Mouse (Mus musculus) embryo, embryonic 11 days (tissue): ENCODE measurements at regions not wholly inside any gene's neighbourhood (a gene's known extent, or its start where the extent isn't known, plus 50 kb on each side); places are given as distances from the start of the nearest gene placed in this dataset.
"Not testable (repeated sequence)": the region's sequence is repeated elsewhere in the genome, so short reads cannot be mapped to it uniquely, and the experiment has no call there.

Experiments used
- DNase-seq: peaks from one replicate; pipeline ENCODE4 v3.0.0-alpha.2; 2015

DNA sequence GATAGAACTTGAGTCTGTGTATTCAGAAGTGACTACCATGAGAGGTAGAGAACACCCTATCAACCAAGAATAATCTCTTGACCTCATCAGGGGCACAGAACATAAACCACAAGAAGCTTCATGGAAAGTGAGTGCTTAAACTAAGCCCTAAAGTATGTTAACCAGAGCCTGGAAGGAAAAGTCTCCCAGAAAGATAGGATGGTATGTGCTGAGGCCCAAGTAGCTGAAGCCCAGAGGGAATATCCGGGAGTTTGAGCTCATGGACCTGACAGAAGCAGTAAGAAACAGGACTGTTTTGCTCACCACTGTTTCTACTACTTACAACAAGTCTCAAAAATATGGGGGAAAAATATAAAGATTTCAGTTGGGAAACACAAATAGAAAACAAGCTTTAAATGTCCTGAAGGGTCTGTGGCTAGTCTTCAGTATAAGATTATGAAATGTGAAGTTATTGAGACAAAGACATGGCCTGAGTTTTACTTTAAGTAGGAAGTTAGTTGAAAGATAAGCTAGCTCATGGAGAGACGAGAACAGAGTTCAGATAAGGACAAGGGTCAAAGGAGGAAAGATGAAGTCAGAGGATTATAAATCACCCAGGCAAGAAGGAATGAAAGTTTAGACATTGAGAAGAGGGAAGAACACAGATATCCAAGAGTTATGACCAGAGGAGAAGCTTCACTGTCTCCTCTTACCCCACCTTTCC lies 315.8 kb upstream of the Tbl1xr1 start:
- DNase-seq, result no peak

GRCm38 (mm10) chr3:21761219-21761600 lies 315.2 kb upstream of the Tbl1xr1 start:
- no peak for DNase-seq

DNA sequence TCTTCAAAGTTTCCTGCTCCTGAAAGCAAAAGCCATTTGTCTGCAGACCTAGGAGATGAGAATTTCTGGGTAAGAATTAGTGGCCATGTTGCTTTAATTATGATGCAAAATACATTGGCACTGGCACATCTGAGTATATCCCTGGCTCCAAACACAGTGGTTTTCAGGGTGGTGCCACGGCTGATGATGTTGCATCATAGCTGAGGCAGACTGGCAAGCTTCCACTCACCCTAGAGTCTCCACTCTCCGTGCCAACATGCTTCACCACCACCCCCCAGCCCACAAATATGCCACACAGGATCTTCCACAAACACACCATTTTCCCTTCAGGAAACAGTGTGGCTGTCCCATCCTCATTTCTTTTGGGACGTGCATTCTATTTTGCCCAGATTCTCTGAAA lies 314.5 kb upstream of the Tbl1xr1 start:
- no peak for DNase-seq

DNA sequence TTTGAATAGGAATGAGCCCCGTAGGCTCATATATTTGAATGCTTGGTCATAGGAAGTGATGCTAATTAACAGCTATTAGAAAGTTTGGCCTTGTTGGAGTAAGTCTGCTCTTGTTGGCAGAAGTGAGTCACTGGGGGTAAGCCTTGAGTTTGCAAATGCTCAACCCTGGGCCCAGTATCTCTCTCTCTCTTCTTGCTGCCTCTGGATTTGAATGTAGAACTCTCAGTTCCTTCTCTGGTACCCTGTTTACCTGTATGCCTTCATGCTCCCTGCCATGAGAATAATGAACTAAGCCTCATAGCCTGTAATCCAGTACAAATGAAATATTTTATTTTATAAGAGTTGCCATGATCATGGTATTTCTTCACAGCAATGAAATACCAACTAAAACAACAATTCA lies 308.4 kb upstream of the Tbl1xr1 start:
- DNase-seq, result no peak

- DNase-seq, result peak; percentile 21
These were observed 306.4 kb upstream of the Tbl1xr1 start for GRCm38 (mm10) chr3:21769920-21770547.

- no peak for DNase-seq
These were observed 304.6 kb upstream of the Tbl1xr1 start for GRCm38 (mm10) chr3:21771752-21772298.

DNA sequence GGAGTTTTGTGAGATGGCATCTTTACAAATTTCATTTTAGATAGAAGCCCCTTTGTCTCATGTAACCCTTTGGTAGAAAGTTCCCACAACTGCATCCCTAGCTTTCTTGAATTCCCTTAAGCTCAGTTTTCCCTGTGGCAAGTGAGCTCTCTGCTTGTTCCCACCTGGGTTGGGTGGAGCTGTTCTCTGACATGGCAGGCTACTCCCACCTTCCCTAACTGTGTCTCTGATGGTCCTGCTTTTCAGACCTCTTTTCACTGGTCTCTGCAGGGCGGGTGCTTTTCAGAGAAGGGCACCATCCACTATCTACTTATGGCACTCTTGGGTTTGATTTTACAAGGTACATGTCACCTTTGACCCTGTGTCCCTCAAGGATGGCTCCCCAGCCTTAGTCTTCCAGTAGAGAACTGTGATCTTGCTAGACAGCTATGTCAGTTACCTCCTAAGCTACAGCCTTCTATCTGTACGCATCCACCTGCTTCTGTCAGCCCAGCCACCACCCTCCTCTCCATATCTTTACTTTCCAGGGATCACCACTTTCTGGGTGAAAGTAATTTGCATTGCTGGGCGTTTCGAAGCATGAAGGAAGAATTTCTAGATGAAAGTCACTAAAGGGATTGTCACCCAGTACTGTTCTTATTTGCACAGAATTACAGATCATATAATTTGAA lies 302.1 kb upstream of the Tbl1xr1 start:
- DNase-seq, result no peak

DNA sequence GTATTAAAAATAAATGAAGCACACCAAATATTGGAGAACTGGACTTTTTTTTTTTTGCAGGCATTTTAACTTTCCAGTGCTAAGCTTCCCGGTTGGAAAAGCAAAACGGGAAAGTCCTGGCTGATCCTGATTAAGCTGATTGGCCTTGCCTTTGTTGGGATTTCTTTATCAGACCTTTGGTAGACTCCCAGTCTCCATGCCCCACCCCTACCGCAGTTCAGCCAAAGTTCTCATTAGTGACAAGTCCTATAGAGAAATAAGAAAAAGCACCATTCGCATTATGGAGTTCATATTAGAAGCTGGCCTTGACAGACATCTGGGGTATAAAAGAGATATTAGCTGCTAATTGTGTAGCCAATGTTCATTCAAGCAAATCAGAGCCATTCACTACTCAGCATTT lies 297.7 kb upstream of the Tbl1xr1 start:
- no peak for DNase-seq

DNA sequence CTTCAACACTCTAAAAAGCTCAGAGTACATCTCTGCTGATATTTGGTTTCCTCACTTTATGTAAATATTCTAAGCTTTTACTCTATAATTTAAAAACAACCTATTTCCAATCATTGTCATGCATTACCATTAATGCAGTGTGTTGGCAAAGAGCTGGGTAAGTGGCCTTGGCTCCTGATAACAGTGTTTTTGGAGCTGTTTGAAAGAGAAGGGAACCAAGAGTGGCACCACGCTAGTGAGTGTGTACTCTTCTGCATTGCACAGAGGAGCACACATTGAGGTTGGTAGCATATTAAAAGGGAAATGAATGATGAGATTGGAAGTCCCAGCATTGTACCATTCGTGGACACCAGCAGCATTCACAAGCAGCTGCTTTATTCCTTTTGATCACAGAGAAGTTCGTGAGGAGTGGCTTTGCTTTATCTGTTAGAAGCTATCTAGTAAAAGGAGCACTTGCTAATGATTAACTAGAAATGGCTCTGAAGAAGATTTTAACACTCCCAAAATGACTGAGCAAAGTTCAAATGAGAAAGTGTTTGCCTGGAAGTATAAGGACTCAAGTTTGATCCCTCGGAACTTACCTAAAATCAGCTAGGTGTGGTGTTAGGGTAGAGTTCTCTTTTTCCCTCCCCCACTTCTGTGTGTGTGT lies 284.3 kb upstream of the Tbl1xr1 start:
- DNase-seq, result no peak

DNA sequence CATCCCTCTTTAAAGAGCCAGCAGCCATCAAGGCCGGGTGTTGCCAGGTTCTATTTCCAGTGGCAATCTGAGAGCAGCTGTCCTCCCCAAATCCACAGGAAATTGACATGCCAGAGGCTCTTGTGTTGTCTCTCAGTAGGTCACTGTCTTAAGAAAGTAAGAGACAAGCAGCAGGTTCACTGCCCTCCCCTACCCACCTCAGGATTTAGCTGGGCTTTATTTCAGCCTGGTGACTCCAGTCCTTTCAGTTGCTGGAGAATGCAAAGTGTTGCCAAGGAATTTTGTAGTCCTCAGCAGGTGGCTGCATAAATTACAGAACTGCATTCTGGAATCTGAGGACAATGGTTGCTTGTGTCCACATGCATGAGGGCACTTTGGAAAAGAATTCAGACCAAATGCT lies 278.3 kb upstream of the Tbl1xr1 start:
- DNase-seq, result peak; percentile 60

- DNase-seq, result not testable (repeated sequence)
These were observed 272.6 kb upstream of the Tbl1xr1 start for GRCm38 (mm10) chr3:21803886-21804285.

DNA sequence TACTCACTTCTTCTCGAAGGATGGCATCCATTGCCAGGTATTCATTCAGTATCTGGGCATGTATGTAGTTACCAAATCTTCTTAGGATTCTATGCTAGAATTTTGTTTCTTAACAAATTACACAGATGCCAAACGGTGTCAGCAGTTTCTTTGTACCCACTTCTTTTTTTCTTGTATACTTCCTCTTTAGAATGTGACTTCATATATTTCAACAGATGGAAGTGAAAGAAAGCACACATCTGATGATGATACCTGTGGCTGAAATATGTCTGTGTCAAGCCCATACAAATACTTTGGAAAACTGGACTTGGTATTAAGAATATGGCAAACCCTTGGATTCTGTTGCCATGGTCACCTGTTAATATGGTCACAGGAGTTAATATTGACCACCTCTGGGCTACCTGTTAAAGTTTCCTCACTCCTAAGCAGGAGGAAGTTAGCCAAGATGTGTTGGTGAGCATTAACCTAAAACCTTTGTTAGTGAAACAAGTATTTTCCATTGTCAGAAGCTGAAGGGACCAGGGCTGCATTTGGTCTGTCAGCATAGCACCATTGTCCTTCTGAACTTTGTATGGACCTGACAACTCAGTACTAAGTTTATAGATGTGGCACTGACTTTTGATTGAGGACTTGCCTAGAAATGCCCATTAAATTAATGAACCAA lies 269.8 kb upstream of the Tbl1xr1 start:
- no peak for DNase-seq

GRCm38 (mm10) chr3:21808539-21808938 lies 267.9 kb upstream of the Tbl1xr1 start:
- DNase-seq, result no peak

DNA sequence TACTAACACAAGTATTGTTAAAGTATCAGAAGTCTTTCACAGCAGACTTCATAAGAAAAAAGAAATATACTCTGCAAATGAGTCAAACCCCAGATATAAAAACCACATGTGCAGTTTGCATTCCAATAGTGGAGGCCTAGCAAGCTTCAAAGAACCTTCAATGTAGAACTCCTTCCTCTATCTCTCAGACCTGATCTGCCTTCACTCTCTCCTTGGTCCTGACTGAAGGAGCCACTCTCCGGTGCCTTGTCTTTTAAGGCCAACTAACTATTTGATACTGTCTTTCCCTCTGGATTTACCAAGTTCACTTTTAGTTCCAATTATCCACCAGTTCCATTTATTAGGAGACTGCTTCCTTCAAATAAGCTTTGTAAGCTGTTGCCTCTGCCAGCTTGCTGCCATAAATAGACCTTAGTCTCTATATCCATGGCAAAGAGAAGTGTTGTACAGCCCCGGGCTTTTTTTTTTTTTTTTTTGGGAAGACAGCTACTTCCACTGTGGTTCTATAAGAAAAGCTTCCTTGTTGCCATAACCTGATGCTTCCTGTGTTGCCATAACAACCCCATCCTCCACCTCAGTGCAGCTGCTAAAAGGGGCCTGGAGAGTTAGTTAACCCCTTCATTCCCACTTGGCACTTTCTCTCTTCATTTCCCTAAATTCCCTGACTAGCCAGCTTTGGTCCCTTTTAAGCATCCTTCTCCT lies 266.5 kb upstream of the Tbl1xr1 start:
- DNase-seq, result peak; percentile 77

- DNase-seq, result no peak
These were observed 263.1 kb upstream of the Tbl1xr1 start for GRCm38 (mm10) chr3:21813401-21813800.

GRCm38 (mm10) chr3:21816968-21817858 lies 259.2 kb upstream of the Tbl1xr1 start:
- DNase-seq, result no peak

- no peak for DNase-seq
These were observed 257.4 kb upstream of the Tbl1xr1 start for GRCm38 (mm10) chr3:21819030-21819429.

DNA sequence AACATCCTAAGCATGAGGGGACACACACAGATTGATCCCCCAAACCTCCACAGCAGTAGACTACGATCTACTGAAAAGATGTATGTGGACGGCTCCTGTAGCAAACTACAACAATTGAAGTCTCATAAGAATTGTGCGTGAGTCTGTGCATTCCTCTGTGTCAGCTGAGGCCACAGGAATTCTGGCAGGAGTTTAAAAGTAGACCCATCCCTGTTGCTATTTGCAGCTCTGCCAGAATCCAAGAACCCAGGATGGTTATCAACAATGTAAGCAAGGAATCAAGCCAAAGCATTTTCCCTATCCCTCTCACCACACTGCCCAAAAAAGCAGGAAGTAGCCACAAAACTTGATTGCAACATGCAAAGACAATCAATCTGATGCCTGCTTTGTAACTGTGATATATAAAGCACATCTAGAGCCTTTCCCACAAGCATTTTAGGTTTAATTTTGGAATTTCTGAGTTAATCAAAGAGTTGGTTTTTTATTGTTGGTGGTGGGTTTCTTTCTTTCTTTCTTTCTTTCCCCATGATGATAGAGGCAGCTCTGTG lies 256.3 kb upstream of the Tbl1xr1 start:
- DNase-seq, result no peak

GRCm38 (mm10) chr3:21822675-21823074 lies 253.8 kb upstream of the Tbl1xr1 start:
- no peak for DNase-seq

DNA sequence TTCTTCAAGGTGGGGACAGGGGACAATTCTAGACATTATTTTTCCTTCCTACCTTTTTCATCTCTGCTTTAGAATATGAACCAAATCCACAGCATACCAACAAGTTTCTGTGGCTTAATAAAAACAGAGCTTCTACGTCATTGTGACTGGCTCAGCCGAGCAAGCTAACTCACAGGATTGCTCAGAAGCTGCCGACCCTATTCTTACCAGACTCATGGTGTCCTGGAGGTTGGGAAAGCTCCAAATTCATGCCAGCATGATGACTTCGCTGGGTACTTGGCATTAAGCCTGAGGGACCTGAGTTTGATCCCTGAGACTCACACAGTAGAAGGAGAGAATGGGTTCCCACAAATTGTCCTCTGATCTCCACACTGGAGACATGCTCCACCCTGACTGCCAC lies 253.1 kb upstream of the Tbl1xr1 start:
- DNase-seq, result no peak
